Mouse (Mus musculus) forebrain, embryonic 14.5 days (tissue): ENCODE measurements around the gene Parp3. TPM values are rescaled to one million over a fixed set of nuclear protein-coding genes. Genes with fewer than 3 reads are reported as not detected.

Experiments used
- ATAC-seq: fragments of 200-750 bp; cut with Nextera tagmentation; 2 replicates; pipeline ENCODE4 v1.8.0; 2017; ENCODE audit warnings: mild to moderate bottlenecking, moderate library complexity
- DNase-seq: peaks from one replicate; pipeline ENCODE4 v3.0.0-alpha.2; 2015; ENCODE audit warnings: low spot score
- H3K27ac ChIP-seq: fragments of 300-500 bp; sonication (generic); 2 replicates; pipeline ENCODE4 v1.5.1; 2014; ENCODE audit warnings: low read depth, mild to moderate bottlenecking, control low read depth, low read length, moderate library complexity
- H3K27me3 ChIP-seq: fragments of 300-500 bp; sonication (generic); replicated peaks from 2 replicates; pipeline ENCODE4 v1.6.1; 2014; ENCODE audit warnings: low read length, control low read depth, mixed read lengths; ENCODE audit not compliant: control insufficient read depth, insufficient read depth
- H3K36me3 ChIP-seq: fragments of 300-500 bp; sonication (generic); 2 replicates; pipeline ENCODE4 v1.6.1; 2014; ENCODE audit warnings: low read length, control low read depth; ENCODE audit not compliant: control insufficient read depth, insufficient read depth
- H3K4me1 ChIP-seq: fragments of 300-500 bp; sonication (generic); 2 replicates; pipeline ENCODE4 v1.6.1; 2014; ENCODE audit warnings: antibody characterized with exemption, low read length, control low read depth; ENCODE audit not compliant: control insufficient read depth, insufficient read depth
- H3K4me2 ChIP-seq: fragments of 300-500 bp; sonication (generic); 2 replicates; pipeline ENCODE4 v1.6.1; 2014; ENCODE audit warnings: mild to moderate bottlenecking, control low read depth, low read length
- H3K4me3 ChIP-seq: fragments of 300-500 bp; sonication (generic); 2 replicates; pipeline ENCODE4 v1.5.1; 2014; ENCODE audit warnings: low read depth, low read length, control low read depth
- H3K9ac ChIP-seq: fragments of 300-500 bp; sonication (generic); 2 replicates; pipeline ENCODE4 v1.6.1; 2014; ENCODE audit warnings: mild to moderate bottlenecking, low read length, control low read depth, moderate library complexity
- H3K9me3 ChIP-seq: fragments of 300-500 bp; sonication (generic); replicated peaks from 2 replicates; pipeline ENCODE4 v1.6.1; 2016; ENCODE audit warnings: low read length, control low read depth, mixed read lengths; ENCODE audit not compliant: control insufficient read depth
- WGBS: fragments of 180-500 bp; shearing (Covaris S2); extraction: QIAGEN DNeasy Blood & Tissue Kit; methylation state at CpG from one replicate; pipeline ENCODE4 v1.1.7; 2014; 5-methylcytosine and 5-hydroxymethylcytosine counted together
- polyA plus RNA-seq: library from polyadenylated mRNA; unstranded; fragments of >200 nt; fragmentation: Nextera tagmentation; extraction: Ambion mirVana; gene quantifications from 2 replicates; pipeline ENCODE4 v1.2.1, GENCODE M21; 2014

The Parp3 gene
- polyA plus RNA-seq, 1 experiment from 2014 or later, result 0.63 TPM

DNA sequence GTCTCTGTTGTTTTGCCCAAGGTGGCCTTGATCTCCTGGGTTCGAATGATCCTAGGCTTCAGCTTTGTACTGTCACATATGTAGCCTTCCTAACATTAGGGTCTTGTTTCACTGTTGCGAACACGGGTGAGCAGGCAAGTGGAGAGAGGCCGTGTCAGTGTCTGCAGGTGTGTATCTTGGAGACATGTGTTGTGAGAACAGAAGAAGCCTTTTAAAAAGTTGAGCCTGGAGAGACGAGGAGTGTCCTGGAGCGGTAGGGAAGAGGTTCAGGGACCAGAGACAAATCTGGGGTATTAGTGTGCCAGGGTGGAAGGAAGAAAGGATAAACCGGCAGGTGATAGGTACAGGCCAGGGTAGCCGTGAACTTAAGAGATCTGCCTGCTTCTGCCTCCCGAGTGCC is 1.4 kb upstream of the Parp3 start:
- 84% methylated on average over 9 of the region's 9 CpGs for WGBS
- Histone ChIP-seq H3K9me3 (no peaks in the 10 kb centered on the region), H3K4me3 (peak overlapping the region; percentile 66), H3K4me1 (peaks cover 7% of the 10 kb centered on the region; the same call in 1 of the 2 replicates), H3K27me3 (no peaks in the 10 kb centered on the region), H3K36me3 (peaks cover 29% of the 10 kb centered on the region), H3K27ac (no peak overlapping the region), H3K4me2 (peak overlapping the region; percentile 75), H3K9ac (peak overlapping the region; percentile 58)
- ATAC-seq (no peak), DNase-seq (no peak)

GRCm38 (mm10) chr9:106477649-106478048 is 900 bp upstream of the Parp3 start:
- peaks cover 7% of the 10 kb centered on the region; the same call in 1 of the 2 replicates for H3K4me1 ChIP-seq
- no peaks in the 10 kb centered on the region for H3K9me3 ChIP-seq
- ATAC-seq, result no peak; the same call in 1 of the 2 replicates
- no peak for DNase-seq
- peak overlapping the region; percentile 75 for H3K4me2 ChIP-seq
- peaks cover 24% of the 10 kb centered on the region for H3K36me3 ChIP-seq
- no peaks in the 10 kb centered on the region for H3K27me3 ChIP-seq
- peak overlapping the region; percentile 58 for H3K9ac ChIP-seq
- WGBS, result 4% methylated on average over 16 of the region's 16 CpGs
- H3K27ac ChIP-seq, result no peak overlapping the region
- peak overlapping the region; percentile 66 for H3K4me3 ChIP-seq

- Histone ChIP-seq H3K36me3 (peaks cover 16% of the 10 kb centered on the region), H3K27me3 (no peaks in the 10 kb centered on the region), H3K27ac (no peak overlapping the region), H3K9ac (no peak overlapping the region), H3K9me3 (no peaks in the 10 kb centered on the region), H3K4me2 (peak overlapping the region; percentile 33), H3K4me1 (peaks cover 7% of the 10 kb centered on the region; the same call in 1 of the 2 replicates), H3K4me3 (no peak overlapping the region)
- no peak; the same call in 1 of the 2 replicates for ATAC-seq
- 38% methylated on average over 16 of the region's 16 CpGs for WGBS
- no peak for DNase-seq
These were observed 486 bp downstream of the Parp3 start for GRCm38 (mm10) chr9:106476002-106476923.

DNA sequence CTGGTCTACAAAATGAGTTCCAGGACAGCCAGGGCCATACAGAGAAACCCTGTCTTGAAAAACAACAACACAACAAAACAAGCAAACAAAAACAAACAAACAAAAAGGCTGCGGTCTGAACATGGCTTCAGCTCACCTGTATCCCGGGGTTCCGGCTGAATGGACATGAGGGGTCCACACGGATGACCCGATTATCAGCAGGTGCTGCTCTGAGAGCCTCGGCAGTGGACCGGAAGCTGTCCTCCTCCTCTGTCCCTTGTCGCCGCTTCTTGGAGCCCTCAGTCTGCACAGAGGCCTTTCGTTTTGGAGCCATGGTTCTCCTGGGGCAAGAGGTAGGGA is 1.1 kb downstream of the Parp3 start, which contains the start of gene Rrp9:
Gene Rrp9 (plus strand): TSS at position 301 of the 339 bp plus-strand sequence.
- 88% methylated on average over 10 of the region's 10 CpGs for WGBS
- Histone ChIP-seq H3K4me2 (peak within 1 kb of the TSS; percentile 33), H3K27me3 (no peaks in the 10 kb centered on the region), H3K9ac (no peak within 1 kb of the TSS), H3K36me3 (peaks cover 10% of the 10 kb centered on the region), H3K9me3 (no peaks in the 10 kb centered on the region), H3K27ac (no peak within 1 kb of the TSS), H3K4me3 (no peak within 1 kb of the TSS), H3K4me1 (peaks cover 7% of the 10 kb centered on the region; the same call in 1 of the 2 replicates)
- no peak for DNase-seq
- no peak for ATAC-seq

DNA sequence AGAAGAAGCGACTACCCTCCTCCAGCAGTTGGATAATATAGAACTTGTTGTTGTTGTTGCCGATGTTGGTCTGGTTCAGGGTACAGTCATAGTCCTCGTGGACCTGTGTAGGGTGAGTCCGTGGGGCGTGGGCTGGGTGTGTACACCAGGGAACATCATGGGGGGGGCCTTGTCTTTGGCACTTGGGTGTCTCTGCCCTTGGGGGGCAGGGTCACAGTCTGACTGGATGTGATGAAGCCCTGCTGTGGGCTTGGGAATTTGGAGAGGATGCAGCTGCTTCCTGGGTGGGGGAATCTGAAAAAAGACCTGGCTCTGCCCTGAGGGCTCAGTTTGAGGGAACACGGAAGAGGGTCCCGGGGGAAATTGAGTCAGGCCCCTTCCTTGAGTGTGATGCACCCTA is 1.7 kb downstream of the Parp3 start:
- no peak overlapping the region for H3K4me2 ChIP-seq
- no peak overlapping the region for H3K4me3 ChIP-seq
- H3K27me3 ChIP-seq, result no peaks in the 10 kb centered on the region
- ATAC-seq (no peak), DNase-seq (no peak)
- no peak overlapping the region for H3K27ac ChIP-seq
- 61% methylated on average over 7 of the region's 7 CpGs for WGBS
- no peaks in the 10 kb centered on the region for H3K9me3 ChIP-seq
- H3K9ac ChIP-seq, result no peak overlapping the region
- H3K36me3 ChIP-seq, result peaks cover 4% of the 10 kb centered on the region; the same call in 1 of the 2 replicates
- peaks cover 7% of the 10 kb centered on the region; the same call in 1 of the 2 replicates for H3K4me1 ChIP-seq

DNA sequence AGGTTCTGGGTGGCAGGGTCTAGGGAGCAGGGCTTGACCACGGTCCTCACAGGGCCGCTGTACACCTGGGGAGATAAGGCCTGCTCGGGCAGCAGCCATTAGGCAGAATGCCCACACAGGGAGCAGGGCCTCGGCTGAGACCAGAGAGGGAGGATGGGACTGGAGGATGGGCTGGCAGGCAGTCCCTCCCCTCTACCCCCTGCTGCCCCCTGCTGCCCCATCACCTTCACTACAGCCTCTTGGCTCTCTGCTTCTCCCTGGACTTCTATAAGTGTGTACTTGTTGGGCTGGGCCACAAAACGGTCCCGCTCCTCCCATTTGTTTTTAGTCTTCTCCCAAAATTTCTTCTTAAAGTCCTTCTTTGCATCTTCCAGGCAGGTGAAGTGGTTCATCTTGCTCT is 2.3 kb downstream of the Parp3 start:
- Histone ChIP-seq H3K4me2 (no peak overlapping the region), H3K36me3 (peaks cover 3% of the 10 kb centered on the region; the same call in 1 of the 2 replicates), H3K27ac (no peak overlapping the region), H3K9ac (no peak overlapping the region), H3K9me3 (no peaks in the 10 kb centered on the region), H3K4me3 (no peak overlapping the region), H3K27me3 (no peaks in the 10 kb centered on the region), H3K4me1 (peaks cover 7% of the 10 kb centered on the region; the same call in 1 of the 2 replicates)
- DNase-seq (peak; percentile 69), ATAC-seq (no peak)
- 3% methylated on average over 6 of the region's 6 CpGs for WGBS

DNA sequence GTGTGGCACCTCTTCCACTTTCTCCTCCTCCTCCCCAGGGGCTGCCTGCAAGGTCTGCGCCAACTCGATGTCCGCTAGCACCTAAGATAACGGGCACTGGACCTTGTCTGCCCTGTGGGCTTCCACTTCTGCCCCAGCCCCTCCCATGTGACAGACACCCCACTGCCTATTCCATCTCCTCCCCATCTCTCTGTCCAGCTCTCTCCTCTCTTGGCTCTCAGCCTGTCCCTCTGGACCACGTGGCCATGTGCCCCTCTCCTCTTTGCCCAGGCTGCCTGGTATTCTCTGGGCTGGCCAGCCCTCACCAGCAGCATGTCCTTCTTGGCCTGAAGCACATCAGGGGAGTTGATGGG is 3.0 kb downstream of the Parp3 start:
- H3K36me3 ChIP-seq, result no peaks in the 10 kb centered on the region
- no peak for DNase-seq
- H3K9ac ChIP-seq, result no peak overlapping the region
- H3K9me3 ChIP-seq, result no peaks in the 10 kb centered on the region
- H3K4me1 ChIP-seq, result peaks cover 7% of the 10 kb centered on the region; the same call in 1 of the 2 replicates
- no peak overlapping the region for H3K27ac ChIP-seq
- 80% methylated on average over 5 of the region's 5 CpGs for WGBS
- no peak overlapping the region for H3K4me2 ChIP-seq
- H3K4me3 ChIP-seq, result no peak overlapping the region
- no peaks in the 10 kb centered on the region for H3K27me3 ChIP-seq
- ATAC-seq, result no peak

- 91% methylated on average over 16 of the region's 16 CpGs for WGBS
- DNase-seq, result no peak
- H3K27me3 ChIP-seq, result no peaks in the 10 kb centered on the region
- no peak overlapping the region for H3K9ac ChIP-seq
- ATAC-seq, result no peak
- no peak overlapping the region for H3K4me2 ChIP-seq
- no peak overlapping the region for H3K27ac ChIP-seq
- peaks cover 6% of the 10 kb centered on the region; the same call in 1 of the 2 replicates for H3K4me1 ChIP-seq
- H3K4me3 ChIP-seq, result no peak overlapping the region
- H3K9me3 ChIP-seq, result no peaks in the 10 kb centered on the region
- H3K36me3 ChIP-seq, result no peaks in the 10 kb centered on the region
These were observed 3.5 kb downstream of the Parp3 start for GRCm38 (mm10) chr9:106473081-106473752.
